Mouse (Mus musculus) heart, postnatal 0 days (tissue): ENCODE data around the gene Rps6ka5. TPM values are rescaled to one million over a fixed set of nuclear protein-coding genes. Genes with fewer than 3 reads are reported as not detected.

Experiments used
- ATAC-seq: fragments of 200-750 bp; cut with Nextera tagmentation; 2 replicates; pipeline ENCODE4 v1.8.0; 2017; ENCODE audit warnings: low read depth, moderate number of reproducible peaks, moderate library complexity; ENCODE audit not compliant: insufficient read depth
- DNase-seq: peaks from one replicate; pipeline ENCODE4 v3.0.0-alpha.2; 2016; ENCODE audit warnings: low spot score
- H3K27ac ChIP-seq: fragments of 300-500 bp; sonication (generic); 2 replicates; pipeline ENCODE4 v1.5.1; 2014; ENCODE audit warnings: low read depth, mild to moderate bottlenecking
- H3K27me3 ChIP-seq: fragments of 300-500 bp; sonication (generic); 2 replicates; pipeline ENCODE4 v1.6.1; 2014; ENCODE audit warnings: low read length, mixed read lengths; ENCODE audit not compliant: control insufficient read depth, insufficient read depth
- H3K36me3 ChIP-seq: fragments of 300-500 bp; sonication (generic); replicated peaks from 2 replicates; pipeline ENCODE4 v1.6.1; 2014; ENCODE audit warnings: low read length, mixed read lengths; ENCODE audit not compliant: control insufficient read depth, insufficient read depth
- H3K4me1 ChIP-seq: fragments of 300-500 bp; sonication (generic); 2 replicates; pipeline ENCODE4 v1.6.1; 2014; ENCODE audit warnings: antibody characterized with exemption; ENCODE audit not compliant: control insufficient read depth, insufficient read depth
- H3K4me2 ChIP-seq: fragments of 300-500 bp; sonication (generic); 2 replicates; pipeline ENCODE4 v1.6.1; 2014; ENCODE audit warnings: low read depth, mild to moderate bottlenecking, low read length, moderate library complexity
- H3K4me3 ChIP-seq: fragments of 300-500 bp; sonication (generic); 2 replicates; pipeline ENCODE4 v1.5.1; 2014; ENCODE audit warnings: low read depth, low read length
- H3K9ac ChIP-seq: fragments of 300-500 bp; sonication (generic); replicated peaks from 2 replicates; pipeline ENCODE4 v1.6.1; 2014; ENCODE audit warnings: low read depth, low read length, mixed read lengths
- H3K9me3 ChIP-seq: fragments of 300-500 bp; sonication (generic); replicated peaks from 2 replicates; pipeline ENCODE4 v1.6.1; 2016; ENCODE audit warnings: low read length; ENCODE audit not compliant: control insufficient read depth
- CTCF ChIP-seq: IDR thresholded peaks from 2 replicates; pipeline ENCODE4 v1.5.1; 2016; ENCODE audit warnings: antibody characterized with exemption, control low read depth, low read depth
- EP300 ChIP-seq: IDR thresholded peaks from 2 replicates; pipeline ENCODE4 v1.6.1; 2016; ENCODE audit warnings: antibody characterized with exemption, low read depth
- WGBS: fragments of 180-500 bp; shearing (Covaris S2); extraction: QIAGEN DNeasy Blood & Tissue Kit; methylation state at CpG from one replicate; pipeline ENCODE4 v1.1.7; 2014; 5-methylcytosine and 5-hydroxymethylcytosine counted together
- polyA plus RNA-seq: library from polyadenylated mRNA; unstranded; fragments of >200 nt; fragmentation: Nextera tagmentation; extraction: Ambion mirVana; gene quantifications from 2 replicates; pipeline ENCODE4 v1.2.1, GENCODE M21; 2015
- total RNA-seq: library from RNA; depleted of rRNA; stranded (reverse); fragments of >200 nt; gene quantifications from 2 replicates; pipeline ENCODE4 v1.2.3, GENCODE M21; 2014; ENCODE audit warnings: low replicate concordance

The Rps6ka5 gene
- total and polyA plus RNA-seq, 2 experiments from 2014 or later: 2.8 to 5.0 TPM

DNA sequence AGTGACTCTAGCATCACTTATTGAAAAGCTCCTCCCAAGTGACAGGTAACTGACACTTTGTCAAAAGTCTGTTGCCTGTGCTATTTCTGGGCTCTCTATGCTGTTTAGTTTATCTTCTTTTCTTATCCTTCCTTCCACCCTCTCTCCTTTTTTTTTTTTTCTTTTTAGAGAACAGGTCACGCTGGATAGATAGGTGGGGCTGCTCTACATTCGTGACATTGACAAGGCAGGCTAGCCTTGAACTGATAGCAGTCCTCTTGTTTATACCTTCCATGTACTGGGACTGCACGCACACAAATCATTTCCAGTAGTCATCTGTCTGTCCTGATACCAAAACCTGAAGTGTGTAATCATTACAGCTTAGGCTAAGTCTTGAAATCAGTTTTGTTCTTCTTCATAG is 132.1 kb downstream of the Rps6ka5 start:
- no peaks in the 10 kb centered on the region for H3K4me1 ChIP-seq
- H3K27me3 ChIP-seq: no peaks in the 10 kb centered on the region
- no peaks in the 10 kb centered on the region for H3K36me3 ChIP-seq
- no peak for DNase-seq
- H3K9ac ChIP-seq: no peak overlapping the region
- H3K4me2 ChIP-seq: no peak overlapping the region
- TF ChIP-seq CTCF (no peak), EP300 (no peak)
- WGBS: 45% methylated on average over 3 of the region's 3 CpGs
- no peaks in the 10 kb centered on the region for H3K9me3 ChIP-seq
- no peak overlapping the region for H3K4me3 ChIP-seq
- no peak for ATAC-seq
- H3K27ac ChIP-seq: no peak overlapping the region

DNA sequence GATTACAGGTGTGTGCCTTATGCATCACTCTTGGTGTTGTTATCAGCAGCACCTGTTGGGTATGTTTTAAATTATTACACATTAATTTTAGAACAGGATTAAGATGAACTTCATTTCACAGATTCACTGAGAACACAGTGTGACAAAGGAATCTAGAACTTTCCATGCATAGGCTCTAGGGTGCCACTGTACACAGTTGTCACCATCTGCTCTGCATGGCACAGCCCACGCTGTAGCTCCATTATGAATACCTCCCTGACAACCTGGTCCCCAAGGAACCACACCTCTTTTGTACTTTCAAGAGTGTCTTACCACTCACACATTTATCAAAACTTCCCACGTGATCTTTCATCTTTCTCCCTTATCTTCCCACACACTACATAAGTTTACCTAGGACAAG is 140.2 kb downstream of the Rps6ka5 start:
- peaks cover 7% of the 10 kb centered on the region for H3K4me1 ChIP-seq
- H3K9me3 ChIP-seq: no peaks in the 10 kb centered on the region
- TF ChIP-seq EP300 (no peak), CTCF (no peak)
- H3K27ac ChIP-seq: no peak overlapping the region
- no peak overlapping the region for H3K9ac ChIP-seq
- WGBS: 82% methylated on average over 2 of the region's 2 CpGs
- ATAC-seq: no peak
- no peaks in the 10 kb centered on the region for H3K36me3 ChIP-seq
- no peak overlapping the region for H3K4me2 ChIP-seq
- H3K4me3 ChIP-seq: no peak overlapping the region
- H3K27me3 ChIP-seq: no peaks in the 10 kb centered on the region
- no peak for DNase-seq

DNA sequence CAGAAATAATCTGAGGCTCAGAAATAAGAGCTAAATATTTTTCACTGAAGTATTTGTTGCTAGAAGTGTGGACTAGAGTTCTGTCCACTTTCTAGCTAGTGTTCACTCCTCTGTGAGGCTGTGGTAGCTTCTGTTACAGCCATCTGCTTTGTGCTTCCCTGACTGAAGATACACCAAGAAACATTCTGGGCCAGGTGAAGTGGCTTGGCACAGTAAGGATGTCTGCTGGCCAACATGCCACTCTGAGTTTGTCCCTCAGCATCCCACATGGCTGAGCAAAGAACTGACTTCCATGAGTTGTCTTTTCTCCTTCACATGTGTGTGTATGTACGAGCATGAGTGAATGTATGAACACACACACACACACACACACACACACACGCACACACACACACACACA is 147.6 kb downstream of the Rps6ka5 start:
- DNase-seq (no peak), ATAC-seq (no peak)
- H3K4me1 ChIP-seq: peaks cover 2% of the 10 kb centered on the region; the same call in 1 of the 2 replicates
- H3K9ac ChIP-seq: no peak overlapping the region
- 90% methylated on average over 2 of the region's 2 CpGs for WGBS
- H3K27me3 ChIP-seq: no peaks in the 10 kb centered on the region
- 0 out of 2 replicates have a peak, but pooled peaks cover 3% of the 10 kb centered on the region for H3K36me3 ChIP-seq
- no peak for TF ChIP-seq CTCF
- no peak for TF ChIP-seq EP300
- H3K4me3 ChIP-seq: no peak overlapping the region
- no peak overlapping the region for H3K4me2 ChIP-seq
- H3K27ac ChIP-seq: no peak overlapping the region
- H3K9me3 ChIP-seq: no peaks in the 10 kb centered on the region

DNA sequence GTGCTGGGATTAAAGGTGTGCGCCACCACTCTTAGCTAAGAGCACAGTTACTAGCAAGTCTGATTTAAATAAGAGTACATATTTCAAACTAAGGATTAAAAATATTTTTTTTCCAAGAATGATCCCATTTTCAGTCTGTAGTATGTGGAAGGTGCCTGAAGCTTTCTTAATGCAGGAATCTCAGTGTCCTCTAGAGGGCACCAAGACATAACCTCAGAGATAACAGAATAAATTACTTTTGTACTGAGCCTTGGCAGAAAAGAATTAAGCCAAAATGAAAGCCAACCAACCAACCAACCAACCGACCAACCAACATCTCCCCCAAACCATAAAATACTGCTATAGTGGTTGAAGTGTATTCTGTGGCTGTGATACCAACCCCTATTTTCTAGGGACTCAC is 148.5 kb downstream of the Rps6ka5 start:
- 45% methylated on average over 2 of the region's 2 CpGs for WGBS
- TF ChIP-seq EP300 (no peak), CTCF (peak; percentile 67)
- no peak for ATAC-seq

DNA sequence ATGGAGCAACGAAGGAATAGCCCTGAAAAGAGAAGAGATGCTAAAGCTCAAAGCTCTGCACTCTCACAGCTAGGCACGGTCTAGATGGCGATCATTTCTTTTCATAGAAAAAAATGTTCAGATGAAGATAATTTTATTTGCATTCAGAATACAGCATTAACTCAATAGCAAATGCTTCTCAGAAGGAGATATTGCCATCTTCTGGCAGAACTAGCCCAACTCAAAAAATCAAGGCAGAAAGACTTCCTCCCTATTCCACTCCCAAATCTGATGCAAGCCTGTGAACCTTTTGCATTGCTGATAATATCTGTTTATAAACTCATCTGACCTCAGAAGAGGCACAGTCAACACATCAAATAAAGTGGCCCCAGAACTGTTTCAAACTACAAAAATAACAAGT is 151.0 kb downstream of the Rps6ka5 start:
- H3K27ac ChIP-seq: no peak overlapping the region
- H3K27me3 ChIP-seq: no peaks in the 10 kb centered on the region
- ATAC-seq (no peak), DNase-seq (no peak)
- H3K4me3 ChIP-seq: no peak overlapping the region
- no peak overlapping the region for H3K9ac ChIP-seq
- TF ChIP-seq EP300 (no peak), CTCF (peak; percentile 37)
- H3K4me1 ChIP-seq: peaks cover 2% of the 10 kb centered on the region; the same call in 1 of the 2 replicates
- no peaks in the 10 kb centered on the region for H3K9me3 ChIP-seq
- WGBS: 86% methylated on average over 3 of the region's 3 CpGs
- H3K36me3 ChIP-seq: peaks cover 16% of the 10 kb centered on the region; the same call in 1 of the 2 replicates
- no peak overlapping the region for H3K4me2 ChIP-seq

More for the DNA sequence above, 148.5 kb downstream of the Rps6ka5 start:
- Histone ChIP-seq H3K27me3 (no peaks in the 10 kb centered on the region), H3K4me1 (peaks cover 2% of the 10 kb centered on the region; the same call in 1 of the 2 replicates), H3K27ac (no peak overlapping the region), H3K4me2 (no peak overlapping the region), H3K36me3 (0 out of 2 replicates have a peak, but pooled peaks cover 3% of the 10 kb centered on the region), H3K9ac (no peak overlapping the region), H3K9me3 (no peaks in the 10 kb centered on the region), H3K4me3 (no peak overlapping the region)
- peak; percentile 69 for DNase-seq

DNA sequence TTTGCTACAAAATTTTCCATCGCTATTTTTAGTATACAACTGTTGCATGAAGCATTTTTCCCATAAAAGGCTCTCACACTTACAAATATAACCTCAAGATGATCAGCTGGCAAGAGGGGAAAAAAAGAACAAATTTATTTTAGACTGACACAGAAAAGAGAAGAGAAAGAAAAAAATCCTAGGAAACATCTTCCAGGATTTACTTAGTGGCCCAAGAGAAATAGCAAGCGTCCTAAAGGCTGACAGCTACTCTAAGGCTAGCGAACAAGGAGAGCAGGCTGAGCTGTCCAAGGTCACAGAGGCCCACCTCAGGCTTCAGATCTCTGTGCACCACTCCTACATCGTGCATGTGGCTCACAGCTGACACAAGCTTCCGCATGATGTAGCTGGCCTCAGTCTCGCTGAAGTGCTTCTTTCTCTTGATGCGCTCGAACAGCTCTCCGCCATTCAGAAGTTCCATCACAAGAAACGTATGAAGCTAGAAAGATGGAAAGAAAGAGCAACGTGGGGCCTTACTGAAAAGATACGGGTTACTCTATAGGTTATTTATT is 156.2 kb downstream of the Rps6ka5 start:
- H3K4me1 ChIP-seq: no peaks in the 10 kb centered on the region
- DNase-seq (peak; percentile 33), ATAC-seq (peak; percentile 72)
- no peaks in the 10 kb centered on the region for H3K9me3 ChIP-seq
- H3K4me2 ChIP-seq: no peak overlapping the region
- H3K4me3 ChIP-seq: no peak overlapping the region
- H3K27me3 ChIP-seq: no peaks in the 10 kb centered on the region
- peaks cover 15% of the 10 kb centered on the region; the same call in 1 of the 2 replicates for H3K36me3 ChIP-seq
- TF ChIP-seq CTCF (no peak), EP300 (no peak)
- peak overlapping the region; percentile 58 for H3K27ac ChIP-seq
- H3K9ac ChIP-seq: no peak overlapping the region
- WGBS: 61% methylated on average over 12 of the region's 12 CpGs
